Mouse (Mus musculus): ENCODE results near the gene Ankrd55. TPM values are rescaled to one million over a fixed set of nuclear protein-coding genes. Genes with fewer than 3 reads are reported as not detected.

The Ankrd55 gene
- total and polyA plus RNA-seq, 2 experiments from 2014 or later: 5.7 to 15.6 TPM

- no peaks in the 10 kb centered on the region for H3K4me1 ChIP-seq (ENCODE audit: insufficient read depth)
- no peaks in the 10 kb centered on the region for H3K27me3 ChIP-seq (ENCODE audit: insufficient read depth, low read length)
- H3K4me2 ChIP-seq (ENCODE audit: low read depth): no peak overlapping the region
- H3K9me3 ChIP-seq (ENCODE audit: low read length): no peaks in the 10 kb centered on the region
- ATAC-seq (no peak), DNase-seq (no peak)
- H3K36me3 ChIP-seq (ENCODE audit: insufficient read depth): no peaks in the 10 kb centered on the region
- no peak overlapping the region for H3K4me3 ChIP-seq (ENCODE audit: low read depth, low read length)
- TF ChIP-seq CTCF (IDR thresholded peaks at IDR 0.05; ENCODE audit: low read depth): no peak
- 82% methylated on average over 3 of the region's 3 CpGs for whole genome bisulfite sequencing
- H3K9ac ChIP-seq: no peak overlapping the region
- no peak overlapping the region for H3K27ac ChIP-seq (ENCODE audit: low read depth, low read length)
Observed at GRCm38 (mm10) chr13:112404723-112405122, 116.5 kb downstream of the Ankrd55 start.

GRCm38 (mm10) chr13:112405184-112405583 lies 116.9 kb downstream of the Ankrd55 start:
- Histone ChIP-seq H3K9me3 (ENCODE audit: low read length) (no peaks in the 10 kb centered on the region), H3K4me1 (ENCODE audit: insufficient read depth) (no peaks in the 10 kb centered on the region), H3K27me3 (ENCODE audit: insufficient read depth, low read length) (no peaks in the 10 kb centered on the region), H3K4me3 (ENCODE audit: low read depth, low read length) (no peak overlapping the region), H3K4me2 (ENCODE audit: low read depth) (no peak overlapping the region), H3K9ac (no peak overlapping the region), H3K36me3 (ENCODE audit: insufficient read depth) (no peaks in the 10 kb centered on the region), H3K27ac (ENCODE audit: low read depth, low read length) (no peak overlapping the region)
- 87% methylated on average over 1 of the region's 1 CpGs for WGBS
- TF ChIP-seq CTCF (IDR thresholded peaks at IDR 0.05; ENCODE audit: low read depth): no peak
- DNase-seq (no peak), ATAC-seq (no peak)

- no peak overlapping the region for H3K9ac ChIP-seq
- no peak overlapping the region for H3K27ac ChIP-seq (ENCODE audit: low read depth, low read length)
- TF ChIP-seq CTCF (IDR thresholded peaks at IDR 0.05; ENCODE audit: low read depth): no peak
- H3K27me3 ChIP-seq (ENCODE audit: insufficient read depth, low read length): no peaks in the 10 kb centered on the region
- H3K4me2 ChIP-seq (ENCODE audit: low read depth): no peak overlapping the region
- no peak overlapping the region for H3K4me3 ChIP-seq (ENCODE audit: low read depth, low read length)
- H3K9me3 ChIP-seq (ENCODE audit: low read length): no peaks in the 10 kb centered on the region
- no peaks in the 10 kb centered on the region for H3K36me3 ChIP-seq (ENCODE audit: insufficient read depth)
- H3K4me1 ChIP-seq (ENCODE audit: insufficient read depth): no peaks in the 10 kb centered on the region
- DNase-seq: no peak
- ATAC-seq: no peak
- WGBS: 91% methylated on average over 2 of the region's 2 CpGs
Observed at GRCm38 (mm10) chr13:112406618-112407017, 118.4 kb downstream of the Ankrd55 start.

GRCm38 (mm10) chr13:112407181-112407700 lies 119.0 kb downstream of the Ankrd55 start:
- Histone ChIP-seq H3K9ac (no peak overlapping the region), H3K9me3 (ENCODE audit: low read length) (no peaks in the 10 kb centered on the region), H3K27ac (ENCODE audit: low read depth, low read length) (no peak overlapping the region), H3K4me1 (ENCODE audit: insufficient read depth) (no peaks in the 10 kb centered on the region), H3K4me2 (ENCODE audit: low read depth) (no peak overlapping the region), H3K36me3 (ENCODE audit: insufficient read depth) (no peaks in the 10 kb centered on the region), H3K27me3 (ENCODE audit: insufficient read depth, low read length) (no peaks in the 10 kb centered on the region), H3K4me3 (ENCODE audit: low read depth, low read length) (no peak overlapping the region)
- no peak for TF ChIP-seq CTCF (IDR thresholded peaks at IDR 0.05; ENCODE audit: low read depth)
- DNase-seq (no peak), ATAC-seq (no peak)
- WGBS: 86% methylated on average over 3 of the region's 3 CpGs

- H3K36me3 ChIP-seq (ENCODE audit: insufficient read depth): no peaks in the 10 kb centered on the region
- H3K27ac ChIP-seq (ENCODE audit: low read depth, low read length): no peak overlapping the region
- DNase-seq (no peak), ATAC-seq (no peak)
- H3K4me2 ChIP-seq (ENCODE audit: low read depth): no peak overlapping the region
- H3K9me3 ChIP-seq (ENCODE audit: low read length): no peaks in the 10 kb centered on the region
- no peak for TF ChIP-seq CTCF (IDR thresholded peaks at IDR 0.05; ENCODE audit: low read depth)
- no peak overlapping the region for H3K4me3 ChIP-seq (ENCODE audit: low read depth, low read length)
- 85% methylated on average over 9 of the region's 9 CpGs for WGBS
- H3K4me1 ChIP-seq (ENCODE audit: insufficient read depth): no peaks in the 10 kb centered on the region
- no peaks in the 10 kb centered on the region for H3K27me3 ChIP-seq (ENCODE audit: insufficient read depth, low read length)
- H3K9ac ChIP-seq: no peak overlapping the region
Observed at GRCm38 (mm10) chr13:112407776-112408490, 119.7 kb downstream of the Ankrd55 start.

- no peak overlapping the region for H3K9ac ChIP-seq
- H3K27ac ChIP-seq (ENCODE audit: low read depth, low read length): no peak overlapping the region
- no peaks in the 10 kb centered on the region for H3K27me3 ChIP-seq (ENCODE audit: insufficient read depth, low read length)
- no peaks in the 10 kb centered on the region for H3K9me3 ChIP-seq (ENCODE audit: low read length)
- ATAC-seq: no peak
- WGBS: 89% methylated on average over 4 of the region's 4 CpGs
- no peak for DNase-seq
- no peaks in the 10 kb centered on the region for H3K36me3 ChIP-seq (ENCODE audit: insufficient read depth)
- TF ChIP-seq CTCF (IDR thresholded peaks at IDR 0.05; ENCODE audit: low read depth): no peak
- no peak overlapping the region for H3K4me2 ChIP-seq (ENCODE audit: low read depth)
- no peak overlapping the region for H3K4me3 ChIP-seq (ENCODE audit: low read depth, low read length)
- no peaks in the 10 kb centered on the region for H3K4me1 ChIP-seq (ENCODE audit: insufficient read depth)
Observed at GRCm38 (mm10) chr13:112408701-112409100, 120.5 kb downstream of the Ankrd55 start.

- H3K4me1 ChIP-seq (ENCODE audit: insufficient read depth): no peaks in the 10 kb centered on the region
- no peaks in the 10 kb centered on the region for H3K36me3 ChIP-seq (ENCODE audit: insufficient read depth)
- H3K27ac ChIP-seq (ENCODE audit: low read depth, low read length): no peak overlapping the region
- no peaks in the 10 kb centered on the region for H3K27me3 ChIP-seq (ENCODE audit: insufficient read depth, low read length)
- H3K9ac ChIP-seq: no peak overlapping the region
- WGBS: 84% methylated on average over 2 of the region's 2 CpGs
- DNase-seq: no peak
- H3K4me3 ChIP-seq (ENCODE audit: low read depth, low read length): no peak overlapping the region
- no peak for TF ChIP-seq CTCF (IDR thresholded peaks at IDR 0.05; ENCODE audit: low read depth)
- no peak for ATAC-seq
- no peak overlapping the region for H3K4me2 ChIP-seq (ENCODE audit: low read depth)
- no peaks in the 10 kb centered on the region for H3K9me3 ChIP-seq (ENCODE audit: low read length)
Observed at GRCm38 (mm10) chr13:112409331-112409730, 121.1 kb downstream of the Ankrd55 start.
